Mouse (Mus musculus) lung, postnatal 14 days (tissue): ENCODE results near the gene Txnrd2.

Experiments used
- DNase-seq: peaks from one replicate; pipeline ENCODE4 v3.0.0; 2021

Txnrd2 gene

DNA sequence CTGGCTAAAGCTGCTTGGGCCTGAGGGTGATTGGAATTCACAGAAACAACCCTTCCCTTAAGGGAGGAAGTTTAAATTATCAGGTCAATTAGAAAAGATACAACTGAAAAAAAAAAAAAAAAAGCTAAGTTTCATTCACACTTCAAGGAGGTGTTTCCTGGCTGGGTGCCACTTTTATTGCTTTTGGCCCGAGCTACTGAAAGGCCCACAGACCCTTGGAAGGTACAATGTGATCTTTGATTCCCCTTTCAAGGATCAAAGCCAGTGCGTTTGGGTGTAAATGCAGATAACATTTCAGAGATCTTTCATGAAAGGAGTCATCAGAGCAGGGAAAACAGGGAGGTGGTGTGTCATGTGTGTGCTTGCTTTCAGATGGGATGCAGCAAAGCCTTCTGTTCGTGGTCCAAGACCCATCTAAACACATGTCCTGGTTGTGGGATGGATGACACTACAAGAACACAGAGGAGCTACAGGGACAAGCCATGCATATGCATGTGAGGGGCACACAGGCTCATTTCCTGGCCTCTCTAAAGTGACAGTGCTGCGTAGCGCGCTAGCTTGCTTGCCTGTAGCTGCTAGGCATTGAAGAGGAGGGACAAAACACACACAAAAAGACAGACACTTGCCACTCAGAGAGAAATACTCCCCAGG is 71.8 kb downstream of the Txnrd2 start:
- no peak for DNase-seq

GRCm38 (mm10) chr16:18498558-18498990 is 72.4 kb downstream of the Txnrd2 start, which contains the start of the genes Gnb1l and Rtl10:
Gnb1l (plus strand) TSS chr16:18498713.
Rtl10 (plus strand) TSS chr16:18498901.
- DNase-seq, result peak; percentile 97

- DNase-seq, result peak; percentile 16
Measured at GRCm38 (mm10) chr16:18498996-18499395, 72.8 kb downstream of the Txnrd2 start.

- no peak for DNase-seq
Measured at GRCm38 (mm10) chr16:18501531-18501930, 75.3 kb downstream of the Txnrd2 start.

DNA sequence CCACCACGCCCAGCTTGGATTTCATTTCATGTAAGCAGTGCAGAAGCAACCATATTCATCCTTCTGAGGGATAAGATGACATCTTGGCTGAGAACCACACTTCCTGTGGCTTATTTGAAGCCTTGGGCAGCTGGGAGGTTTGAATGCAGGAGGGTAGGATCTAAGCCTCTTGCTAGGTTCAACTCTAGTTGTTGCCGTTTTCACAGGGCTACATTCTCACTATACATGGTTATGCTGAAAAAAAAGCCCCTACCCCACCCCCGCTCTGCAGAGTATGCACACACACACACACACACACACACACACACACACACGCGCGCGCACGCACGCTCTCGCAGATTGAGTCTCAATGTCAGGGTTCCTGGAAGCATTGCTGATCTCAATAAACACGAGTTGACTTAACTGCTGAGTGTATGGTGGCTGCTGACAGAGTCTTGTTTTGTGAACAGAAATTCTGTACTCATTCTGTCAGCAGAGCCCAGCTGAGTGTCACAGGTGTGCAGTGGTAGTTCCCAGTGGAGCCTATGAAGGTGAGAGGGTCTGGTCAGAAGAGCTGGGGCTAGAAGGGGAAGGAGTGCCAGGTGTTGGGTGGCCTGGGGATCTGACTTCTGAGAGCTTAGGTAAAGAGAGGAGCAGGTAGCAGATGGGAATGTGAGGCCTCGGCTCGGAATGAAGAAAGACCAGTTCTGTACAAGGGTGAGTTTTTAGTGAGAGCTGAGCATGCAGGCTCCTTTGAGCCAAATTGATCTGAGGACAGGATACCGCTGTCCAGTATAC is 77.6 kb downstream of the Txnrd2 start:
- DNase-seq, result no peak

DNA sequence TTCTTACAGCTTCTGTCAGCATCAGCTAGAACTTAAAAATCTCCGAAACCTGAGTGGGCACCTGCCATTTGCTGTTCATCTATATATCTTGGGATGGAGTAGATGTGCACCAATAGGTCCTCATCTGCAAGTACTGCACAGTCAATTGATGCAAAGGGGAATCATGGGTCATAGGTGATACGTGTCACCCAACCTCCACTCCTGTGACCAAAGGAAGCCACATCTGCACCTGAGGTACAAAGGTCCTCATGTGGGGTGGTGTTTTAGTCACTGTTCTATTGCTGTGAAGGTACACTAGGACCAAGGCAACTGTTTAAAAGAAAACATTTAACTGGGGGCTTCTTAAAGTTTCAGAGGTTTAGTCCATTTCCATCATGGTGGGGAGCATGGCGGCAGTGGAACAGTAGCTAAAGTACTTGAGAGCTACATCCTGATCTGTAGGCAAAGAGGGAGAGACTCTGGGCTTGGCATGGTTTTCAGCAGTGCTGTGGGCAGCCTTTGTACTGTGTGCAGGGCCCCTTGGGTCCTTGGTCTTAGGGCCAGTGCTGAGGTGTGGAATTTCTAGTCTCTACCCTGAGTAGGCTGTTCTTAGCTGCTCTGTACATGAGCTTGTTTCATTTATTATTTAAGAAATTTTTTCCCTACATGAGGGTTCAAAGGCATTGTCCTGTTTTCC is 80.5 kb downstream of the Txnrd2 start:
- no peak for DNase-seq

DNA sequence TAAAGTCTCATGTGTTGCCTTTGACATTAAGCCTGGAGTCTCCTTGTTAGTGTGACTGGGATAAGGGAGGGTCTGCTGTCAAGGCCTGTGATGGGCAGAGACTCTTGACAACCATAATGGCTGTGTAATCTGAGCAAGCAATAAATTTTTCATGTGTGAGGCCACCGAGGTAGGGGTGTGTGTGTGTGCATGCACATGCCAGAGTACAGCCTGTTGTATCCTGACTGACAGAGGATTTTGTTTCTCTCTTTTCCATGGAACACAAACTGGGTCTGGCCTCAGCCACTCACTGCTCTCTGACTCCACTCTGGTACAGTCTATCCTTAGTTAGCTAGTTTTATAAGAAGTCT is 81.0 kb downstream of the Txnrd2 start:
- no peak for DNase-seq

DNA sequence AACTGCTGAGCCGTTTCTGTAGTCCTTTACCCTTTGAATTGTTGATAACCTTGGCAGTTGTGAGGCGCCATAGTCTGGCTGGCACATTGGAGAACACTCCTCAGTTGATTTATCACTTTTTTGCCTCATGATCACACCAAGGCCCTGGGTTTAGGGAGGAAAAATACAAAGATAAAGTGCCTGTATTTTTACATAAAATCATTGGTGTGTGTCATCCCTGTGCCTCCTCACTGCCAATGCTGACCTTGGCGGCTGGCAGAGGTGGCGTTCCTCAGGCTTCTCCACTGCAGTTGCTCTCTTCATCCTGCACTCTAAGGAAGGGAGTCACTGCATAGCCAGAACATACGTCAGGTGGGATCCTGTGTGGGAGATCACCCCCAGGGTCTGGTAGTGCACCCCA is 85.6 kb downstream of the Txnrd2 start:
- no peak for DNase-seq

DNA sequence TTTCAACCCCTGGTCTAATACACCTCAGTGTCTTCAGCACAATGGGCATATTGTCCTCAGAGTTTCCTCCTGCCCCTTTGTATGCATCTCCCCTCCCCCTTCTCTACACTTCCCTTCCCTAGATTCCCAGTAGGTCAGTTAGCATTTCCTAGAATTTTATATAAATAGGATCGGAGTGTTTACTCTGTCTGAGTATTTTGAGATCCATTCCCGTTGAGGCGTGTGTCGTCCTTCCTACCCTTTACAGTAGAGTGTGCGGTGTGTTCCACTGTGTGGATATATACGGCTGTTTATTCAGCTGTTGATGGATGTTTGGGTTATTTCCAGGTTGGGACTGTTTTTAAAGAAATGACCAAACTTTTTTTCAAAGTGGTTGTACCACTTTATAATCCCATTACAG is 87.3 kb downstream of the Txnrd2 start:
- no peak for DNase-seq

GRCm38 (mm10) chr16:18518091-18518490 is 91.9 kb downstream of the Txnrd2 start:
- peak; percentile 18 for DNase-seq

- DNase-seq, result no peak
Measured at GRCm38 (mm10) chr16:18523563-18524245, 97.5 kb downstream of the Txnrd2 start.

- DNase-seq, result no peak
Measured at GRCm38 (mm10) chr16:18528656-18529055, 102.5 kb downstream of the Txnrd2 start.
